Mouse (Mus musculus): Measurements from ENCODE around the gene Olfr1388. TPM values are rescaled to one million over a fixed set of nuclear protein-coding genes. Genes with fewer than 3 reads are reported as not detected.

Olfr1388 gene
- 0.10 and 0.26 TPM in 2 replicates for polyA plus RNA-seq (2012; rRNA removed)

DNA sequence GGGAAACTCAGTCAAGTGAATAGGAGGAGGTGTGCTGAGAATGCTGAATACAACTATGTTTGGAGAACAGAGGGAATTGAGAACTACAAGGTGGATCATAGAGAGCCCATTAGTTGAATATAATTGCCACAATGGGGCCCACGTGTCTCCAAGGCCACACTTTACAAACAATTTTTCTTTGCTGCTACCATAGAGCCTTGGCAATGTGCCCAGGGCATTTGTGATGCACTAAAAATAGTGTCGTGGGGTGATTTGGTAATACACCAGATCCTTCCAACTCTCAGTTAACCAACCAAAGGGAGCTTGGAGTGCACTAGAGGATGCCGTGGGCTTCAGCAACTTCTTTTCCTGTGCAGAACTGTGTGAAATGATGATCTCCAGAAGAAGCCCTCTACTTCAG, at the start of gene Olfr1388:
Olfr1388 (plus strand) TSS at position 214 of the 400 bp plus-strand sequence.

DNA sequence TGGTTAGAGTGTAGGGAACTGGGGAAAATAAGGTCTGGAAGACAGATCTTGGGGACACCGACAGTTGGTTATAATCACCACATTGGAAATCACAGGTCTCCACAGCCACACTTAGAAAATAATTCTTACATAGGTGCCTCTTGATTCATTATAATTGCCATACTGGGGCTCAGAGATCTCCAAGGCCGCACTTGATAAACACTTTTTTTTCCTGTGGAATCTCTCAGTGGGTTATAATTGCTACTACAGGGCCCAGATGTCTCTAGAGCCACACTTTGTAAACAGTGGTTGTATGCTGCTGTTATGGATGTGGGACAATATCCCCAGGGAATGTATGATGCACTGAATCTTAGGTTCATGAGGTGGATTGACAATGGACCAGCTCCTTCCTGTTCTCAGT, 13.7 kb upstream of the Olfr1388 start, which contains the start of gene Olfr1389:
Olfr1389 (plus strand) TSS at position 301 of the 400 bp plus-strand sequence.

DNA sequence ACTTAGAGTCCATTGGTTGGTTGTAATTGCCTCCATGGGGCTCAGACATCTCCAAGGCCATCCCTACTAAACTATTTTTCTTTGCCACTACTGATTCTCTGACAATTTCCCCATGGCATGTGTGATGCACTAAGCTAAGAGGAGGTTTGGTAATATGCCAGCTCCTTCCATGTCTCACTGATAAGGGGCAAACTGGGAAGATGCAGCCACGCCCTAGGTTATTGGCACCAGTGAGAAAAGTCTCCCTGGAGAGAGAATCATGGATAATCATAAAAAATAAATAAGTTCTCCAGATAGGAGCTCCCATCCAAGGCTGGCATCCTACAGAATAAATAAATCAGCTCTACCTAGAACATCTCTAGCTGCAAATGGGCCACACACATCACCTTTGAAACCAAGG, 18.6 kb downstream of the Olfr1388 start, which contains the start of gene Olfr1387:
Olfr1387 (plus strand) TSS at position 301 of the 400 bp plus-strand sequence.

DNA sequence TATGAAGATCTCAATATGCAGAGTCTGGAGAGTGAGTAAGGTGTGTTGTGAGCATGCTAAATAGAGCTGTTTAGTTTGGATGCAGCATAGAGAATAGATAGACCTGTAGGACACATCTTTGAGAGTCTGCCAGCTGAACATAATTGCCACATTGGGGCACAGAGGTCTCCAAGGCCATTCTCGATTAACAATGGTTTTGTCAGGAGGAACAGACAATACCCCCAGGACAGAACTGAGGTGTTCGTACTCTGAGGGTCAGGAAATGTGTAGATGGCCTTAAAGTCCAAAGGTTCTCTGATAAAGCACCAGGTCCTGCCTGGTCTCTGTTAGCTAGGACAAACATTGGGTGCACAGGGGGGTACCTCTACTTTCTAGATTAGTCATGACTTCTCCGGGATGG, 28.3 kb downstream of the Olfr1388 start, which contains the start of gene Olfr1386:
Olfr1386 (plus strand) TSS at position 301 of the 400 bp plus-strand sequence.

DNA sequence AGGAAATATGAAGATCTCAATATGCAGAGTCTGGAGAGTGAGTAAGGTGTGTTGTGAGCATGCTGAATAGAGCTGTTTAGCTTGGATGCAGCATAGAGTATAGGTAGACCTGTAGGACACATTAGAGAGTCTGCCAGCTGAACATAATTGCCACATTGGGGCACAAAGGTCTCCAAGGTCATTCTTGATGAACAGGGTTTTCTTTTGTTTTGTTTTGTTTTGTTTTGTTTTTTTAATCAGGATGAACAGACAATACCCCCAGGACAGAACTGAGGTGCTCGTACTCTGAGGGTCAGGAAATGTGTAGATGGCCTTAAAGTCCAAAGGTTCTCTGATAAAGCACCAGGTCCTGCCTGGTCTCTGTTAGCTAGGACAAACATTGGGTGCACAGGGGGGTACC, 52.3 kb downstream of the Olfr1388 start, which contains the start of gene Olfr1385:
Olfr1385 (plus strand) TSS at position 301 of the 400 bp plus-strand sequence.

Other genes with a start within 250 kb of the Olfr1388 start
- gene Btnl9, start 249.5 kb upstream of the Olfr1388 start, polyA plus RNA-seq (2012; rRNA removed) = 0.95 and 2.9 TPM in 2 replicates
- gene Zfp62, start 233.3 kb upstream of the Olfr1388 start, polyA plus RNA-seq (2012; rRNA removed) = 1.7 and 2.2 TPM in 2 replicates
- gene Mgat1, start 192.4 kb upstream of the Olfr1388 start, polyA plus RNA-seq (2012; rRNA removed) = 159 and 190 TPM in 2 replicates
- 0.05 and 0.08 TPM in 2 replicates for gene Olfr1393, start 158.3 kb upstream of the Olfr1388 start, polyA plus RNA-seq (2012; rRNA removed)
- gene Olfr1392, start 151.3 kb upstream of the Olfr1388 start, polyA plus RNA-seq (2012; rRNA removed) = 0.22 TPM in 1 of 2 replicates, not detected in the other
- gene Olfr10, start 131.9 kb upstream of the Olfr1388 start, polyA plus RNA-seq (2012; rRNA removed) = not detected in 2 replicates
- gene Olfr1391, start 113.9 kb upstream of the Olfr1388 start, polyA plus RNA-seq (2012; rRNA removed) = not detected in 2 replicates
- gene Olfr1390, start 101.4 kb upstream of the Olfr1388 start, polyA plus RNA-seq (2012; rRNA removed) = not detected in 2 replicates
- not detected in 2 replicates for gene Olfr1389, start 13.6 kb upstream of the Olfr1388 start, polyA plus RNA-seq (2012; rRNA removed)
- not detected in 2 replicates for gene Olfr1387, start 18.7 kb downstream of the Olfr1388 start, polyA plus RNA-seq (2012; rRNA removed)
- not detected in 2 replicates for gene Olfr1386, start 28.4 kb downstream of the Olfr1388 start, polyA plus RNA-seq (2012; rRNA removed)
- gene Olfr1385, start 52.4 kb downstream of the Olfr1388 start, polyA plus RNA-seq (2012; rRNA removed) = not detected in 2 replicates
- gene Olfr1384, start 70.1 kb downstream of the Olfr1388 start, polyA plus RNA-seq (2012; rRNA removed) = not detected in 2 replicates
- gene Olfr1383, start 83.0 kb downstream of the Olfr1388 start, polyA plus RNA-seq (2012; rRNA removed) = not detected in 2 replicates
- not detected in 2 replicates for gene Olfr1382, start 91.6 kb downstream of the Olfr1388 start, polyA plus RNA-seq (2012; rRNA removed)
- not detected in 2 replicates for gene Olfr1381, start 106.8 kb downstream of the Olfr1388 start, polyA plus RNA-seq (2012; rRNA removed)
- gene Olfr1380, start 120.3 kb downstream of the Olfr1388 start, polyA plus RNA-seq (2012; rRNA removed) = not detected in 2 replicates
- gene Flt4, start 172.6 kb downstream of the Olfr1388 start, polyA plus RNA-seq (2012; rRNA removed) = 7.7 and 9.2 TPM in 2 replicates
- gene Scgb3a1, start 227.0 kb downstream of the Olfr1388 start, polyA plus RNA-seq (2012; rRNA removed) = 0.73 and 0.74 TPM in 2 replicates